Mouse (Mus musculus) frontal cortex, postnatal 25 days (tissue): ENCODE measurements around the gene Tymp.

ENCODE experiments used
- DNase-seq, 2 experiments: peaks; one replicate each; pipeline ENCODE4 v3.0.0; 2022; ENCODE audit warnings: low spot score in 2 of 2

The Tymp gene

DNA sequence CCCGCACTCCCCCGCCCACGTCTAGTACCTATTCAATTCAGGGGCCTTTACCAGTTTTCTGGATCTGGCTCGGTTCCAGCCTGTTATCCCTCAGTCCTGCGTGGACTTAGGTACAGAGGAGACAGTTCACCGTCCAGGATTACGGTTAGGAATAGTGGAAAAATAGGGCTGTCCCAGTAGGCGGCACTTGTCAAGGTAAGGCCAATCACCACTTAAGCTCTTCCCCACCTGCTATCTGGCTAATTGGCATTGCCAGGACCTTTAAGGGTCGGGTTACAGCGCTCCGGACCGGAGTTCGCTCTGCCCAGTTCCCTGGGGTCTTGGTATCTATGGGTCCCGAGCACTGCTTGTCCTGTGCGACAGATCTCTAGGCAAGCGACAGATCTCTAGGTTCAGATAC, at the start of gene Tymp:
Gene Tymp, minus strand, starts transcription at position 83 of the 400 bp plus-strand sequence.
- no peak for DNase-seq

DNA sequence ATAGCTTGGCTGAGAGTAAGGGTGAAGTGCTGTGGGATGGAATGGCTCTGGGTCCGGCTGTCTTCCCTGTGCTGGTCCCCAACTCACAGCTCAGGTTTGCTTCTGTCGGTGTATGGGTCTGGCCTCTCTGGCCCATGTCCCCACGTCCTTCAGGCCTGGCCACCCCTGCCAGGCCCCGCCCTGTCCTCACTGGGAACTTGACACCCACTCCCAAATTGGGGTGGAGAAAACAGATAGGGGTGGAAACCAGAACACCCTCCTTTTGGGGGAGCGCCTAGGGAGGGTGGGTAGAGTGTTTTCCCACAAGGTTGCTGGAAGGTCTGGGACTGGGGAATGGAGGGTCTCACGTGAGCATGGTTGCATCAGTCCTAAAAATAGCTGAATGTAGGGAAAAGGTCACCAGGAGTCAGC, 48.9 kb upstream of the Tymp start, which contains the start of gene Cpt1b:
Gene Cpt1b, minus strand, starts transcription at position 153 of the 411 bp plus-strand sequence.
- no peak for DNase-seq

DNA sequence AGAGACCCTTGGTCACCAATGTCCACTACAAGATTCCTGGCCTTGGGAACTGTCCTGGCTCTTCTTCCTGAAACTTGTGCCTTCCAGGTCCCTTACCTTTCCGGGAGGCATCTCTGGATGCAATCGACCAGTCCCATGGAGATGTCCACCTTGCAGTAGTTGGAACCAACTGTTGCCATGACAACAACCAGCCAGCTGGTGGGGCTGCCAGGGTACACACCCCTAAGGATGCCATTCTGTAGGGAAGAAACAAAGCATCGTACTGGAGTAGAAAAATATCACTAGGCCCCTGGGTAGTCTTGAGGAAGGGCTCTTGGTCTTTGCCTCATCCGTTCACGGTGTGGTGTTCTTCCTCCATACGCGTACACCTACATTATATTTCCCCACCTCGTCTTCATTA, 47.8 kb upstream of the Tymp start:
- DNase-seq: no peak

DNA sequence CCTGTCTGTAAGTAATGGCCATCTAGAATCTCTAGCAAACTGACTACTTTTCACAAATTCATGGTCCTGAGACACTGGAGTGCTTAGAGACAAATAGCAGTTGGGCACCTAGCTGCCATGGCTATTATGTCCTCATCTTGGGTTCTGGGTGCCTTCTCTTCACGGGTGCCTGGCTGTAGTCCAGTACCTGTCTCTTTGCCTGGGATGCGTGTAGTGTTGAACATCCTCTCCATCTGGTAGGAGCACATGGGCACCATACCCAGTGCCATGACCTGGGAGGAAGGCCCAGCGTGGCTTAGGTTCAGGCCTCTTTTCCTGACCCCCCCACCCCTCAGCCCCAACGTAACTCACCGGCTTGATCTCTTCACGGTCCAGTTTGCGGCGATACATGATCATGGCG, 45.1 kb upstream of the Tymp start:
- DNase-seq: no peak

DNA sequence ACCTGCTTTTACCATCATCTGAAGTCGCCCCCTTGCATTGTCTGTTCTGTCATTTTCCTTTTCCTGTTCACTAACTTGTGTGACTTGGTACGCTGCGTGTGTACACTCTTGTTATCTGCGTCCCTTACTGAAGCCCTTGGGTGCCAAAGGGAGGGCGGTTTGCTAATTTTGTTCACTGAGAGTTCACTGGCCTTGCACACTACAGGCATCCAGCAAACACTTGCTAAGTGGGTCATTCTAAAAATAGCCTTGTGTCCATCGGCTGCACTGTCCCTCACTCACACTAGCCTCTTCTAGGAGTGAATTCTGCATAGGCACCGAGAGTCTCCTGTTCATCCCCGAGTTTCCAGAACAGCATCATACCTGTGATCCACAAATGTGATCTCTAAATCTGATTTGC, 38.4 kb upstream of the Tymp start:
- DNase-seq: no peak

DNA sequence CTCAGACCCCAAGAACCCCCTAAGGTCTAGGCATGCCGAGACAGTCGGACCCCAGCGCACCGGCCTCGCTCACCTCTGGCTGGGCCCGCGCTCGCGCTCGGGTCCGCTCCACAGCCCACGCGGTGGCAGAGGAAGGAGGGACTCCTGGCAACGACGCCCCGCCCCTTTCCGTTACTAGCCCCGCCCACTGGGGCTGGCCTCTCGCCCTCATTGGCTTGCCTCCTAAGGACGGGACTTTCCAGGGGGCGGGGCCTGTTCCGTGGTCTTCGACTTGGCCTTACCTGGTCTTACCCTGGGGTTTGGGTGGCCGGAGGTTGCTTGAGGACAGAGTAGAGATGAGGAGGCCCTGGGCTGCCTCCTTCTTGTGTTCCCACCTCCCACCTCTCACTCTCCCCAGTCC, 33.3 kb upstream of the Tymp start, which contains the start of gene Syce3:
Gene Syce3, minus strand, starts transcription at position 386 of the 400 bp plus-strand sequence.
- DNase-seq: no peak

DNA sequence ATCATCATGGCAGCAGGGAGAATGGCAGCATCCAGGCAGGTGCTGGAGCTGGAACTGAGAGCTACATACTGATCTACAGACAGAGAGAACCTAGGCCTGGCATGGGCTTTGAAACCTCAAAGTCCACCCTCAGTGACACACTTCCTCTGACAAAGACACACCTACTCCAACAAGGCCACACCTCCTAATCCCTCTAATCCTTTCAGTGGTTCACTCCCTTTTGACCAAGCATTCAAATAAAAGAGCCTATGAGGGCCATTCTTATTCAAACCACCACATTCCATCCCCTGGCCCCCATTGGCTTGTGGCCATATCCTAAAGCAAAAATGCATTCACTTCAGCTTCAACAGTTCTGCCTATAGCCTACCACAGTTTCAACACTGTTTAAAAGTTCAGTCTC, 29.9 kb upstream of the Tymp start:
- no peak for DNase-seq

DNA sequence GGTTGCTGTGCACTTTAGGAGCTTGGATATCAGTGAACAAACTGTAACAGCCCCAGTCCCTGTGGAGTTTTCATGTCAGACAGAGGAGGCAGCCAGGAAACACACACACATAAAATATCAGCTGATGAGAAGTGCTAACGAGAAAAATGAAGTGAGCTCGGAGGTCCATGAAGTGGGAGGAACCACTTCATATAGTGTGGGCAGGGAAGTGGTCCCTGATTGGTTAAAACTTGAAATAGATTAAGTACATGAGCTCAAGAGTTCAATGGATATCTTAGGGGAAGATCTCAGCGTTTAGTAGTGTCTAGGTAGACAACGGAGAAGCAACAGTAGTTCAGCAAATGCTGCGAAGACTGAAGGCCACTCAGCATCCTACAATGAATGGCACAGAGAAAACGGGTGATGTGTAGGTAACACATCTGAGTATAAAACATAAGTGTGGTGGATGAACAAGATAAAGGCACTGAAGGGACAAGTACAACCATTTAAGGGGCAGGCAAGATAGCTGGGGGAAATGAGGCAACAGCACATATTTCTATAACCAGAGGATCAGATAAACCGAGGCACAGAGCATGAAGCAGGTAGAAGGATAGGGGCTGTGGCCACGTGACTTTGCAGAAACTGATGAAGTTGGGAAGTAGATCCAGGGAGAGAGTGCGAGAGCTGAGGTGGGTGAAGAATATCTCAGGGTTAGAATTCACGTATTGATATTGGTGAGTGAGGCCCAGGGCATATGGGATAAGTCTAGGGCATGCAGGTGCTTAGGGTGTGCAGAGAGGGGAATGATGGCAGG, 28.2 kb upstream of the Tymp start:
- no peak for DNase-seq

DNA sequence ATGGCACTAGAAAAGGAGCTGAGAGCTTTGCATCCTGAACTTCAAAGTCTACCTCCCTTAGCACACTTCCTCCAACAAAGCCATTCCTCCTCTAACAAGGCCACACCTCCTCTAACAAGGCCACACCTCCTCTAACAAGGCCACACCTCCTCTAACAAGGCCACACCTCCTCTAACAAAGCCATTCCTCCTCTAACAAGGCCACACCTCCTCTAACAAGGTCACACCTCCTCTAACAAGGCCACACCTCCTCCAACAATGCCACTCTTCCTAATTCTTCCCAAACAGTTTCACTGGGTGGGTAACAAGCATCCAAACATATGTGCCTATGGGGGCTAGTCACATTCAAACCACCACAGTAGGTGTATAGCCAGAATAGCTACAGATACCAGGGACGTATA, 25.6 kb upstream of the Tymp start:
- no peak for DNase-seq

DNA sequence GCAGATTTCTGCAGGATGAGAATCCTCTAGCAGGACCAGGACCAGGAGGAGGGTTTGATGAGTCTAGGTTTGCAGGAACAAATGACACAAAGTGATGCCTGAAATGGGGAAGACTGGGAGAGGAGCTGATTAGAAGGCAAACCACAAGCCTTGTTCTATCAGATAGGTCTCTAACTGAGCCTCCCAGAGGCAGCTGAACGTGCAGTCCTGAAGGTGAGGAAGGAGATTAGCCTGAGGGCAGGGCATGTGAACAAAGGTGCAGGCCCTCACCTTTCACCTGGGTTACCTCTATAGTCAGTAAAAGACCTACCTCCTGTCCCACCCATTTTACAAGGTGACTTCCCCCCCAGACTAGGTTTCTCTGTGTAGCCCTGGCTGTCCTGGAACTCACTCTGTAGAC, 22.9 kb upstream of the Tymp start:
- DNase-seq: no peak

DNA sequence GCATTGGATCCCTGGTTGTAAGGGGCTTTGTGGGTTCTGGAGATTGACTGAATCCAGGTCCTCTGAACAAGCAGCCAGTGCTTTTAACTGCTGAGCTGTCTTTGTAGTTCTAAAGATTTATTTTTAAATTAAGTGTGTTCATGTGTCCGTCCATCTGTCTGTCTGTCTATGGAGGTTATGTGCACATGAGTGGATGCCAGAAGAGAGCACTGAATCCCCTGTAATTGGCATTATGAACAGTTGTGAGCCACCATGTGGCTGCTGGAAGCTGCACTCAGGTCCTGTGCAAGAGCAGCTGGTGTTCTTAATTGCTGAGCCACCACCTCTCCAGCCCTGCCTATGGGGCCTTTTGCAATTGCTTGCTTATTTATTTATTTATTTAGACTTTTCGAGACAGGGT, 21.3 kb upstream of the Tymp start:
- DNase-seq: no peak

DNA sequence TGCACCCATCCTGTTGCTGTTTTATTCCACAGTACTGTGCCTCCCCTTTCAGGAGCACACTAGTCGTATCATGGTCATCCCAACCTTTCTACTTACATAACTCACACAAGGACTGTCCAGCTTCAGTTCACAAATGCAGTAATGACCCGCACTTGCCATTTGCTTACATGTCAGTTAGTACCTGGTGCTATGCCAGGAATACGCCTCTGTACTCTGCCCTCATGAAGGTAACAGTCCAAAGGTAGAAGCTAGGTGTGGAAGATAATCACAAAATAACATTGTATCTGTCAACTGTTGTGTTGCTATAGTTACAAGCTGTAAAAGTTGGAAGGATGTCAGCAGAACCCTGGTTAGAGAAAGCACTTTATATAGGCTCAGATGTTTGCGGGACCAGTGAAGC, 20.0 kb upstream of the Tymp start:
- no peak for DNase-seq

DNA sequence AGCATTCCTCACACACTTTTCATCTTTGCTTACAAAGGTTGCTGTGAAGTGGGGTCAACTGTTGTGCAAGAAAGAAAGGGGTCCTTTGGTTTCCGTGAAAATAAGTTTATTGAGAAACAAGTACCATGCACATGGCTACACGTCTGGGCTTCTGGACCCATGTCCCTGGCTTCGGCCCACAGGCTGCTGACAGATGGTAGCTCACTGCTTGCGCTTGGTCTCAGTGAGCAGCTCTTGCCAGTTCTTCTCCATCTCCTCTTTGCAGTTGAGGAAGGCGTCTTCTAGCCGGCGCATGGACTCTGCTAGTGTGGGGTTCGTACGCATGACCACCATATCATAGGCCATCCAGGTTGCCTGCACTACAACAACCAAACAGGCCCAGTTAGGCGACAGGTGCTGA, 13.2 kb upstream of the Tymp start:
- DNase-seq: no peak

DNA sequence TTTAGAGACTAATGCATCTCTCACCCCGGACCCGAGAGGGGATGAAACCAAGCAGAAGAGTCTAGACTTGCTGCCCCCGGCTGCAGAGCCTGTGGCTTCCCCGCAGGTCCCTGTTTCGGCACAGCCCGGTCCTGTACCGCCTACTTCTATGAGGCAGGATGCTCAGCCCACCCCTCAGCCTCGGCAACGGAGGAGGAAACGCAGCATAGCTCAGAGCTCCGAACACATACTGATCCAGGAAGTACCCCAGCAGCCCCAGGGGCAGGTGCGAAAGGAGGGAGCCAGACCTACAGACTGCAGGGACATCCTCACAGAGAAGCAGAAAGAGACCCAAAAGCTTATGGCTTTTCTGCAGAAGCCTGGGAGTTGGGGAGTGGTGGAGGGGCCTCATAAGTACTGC, 10.3 kb upstream of the Tymp start:
- DNase-seq: no peak

DNA sequence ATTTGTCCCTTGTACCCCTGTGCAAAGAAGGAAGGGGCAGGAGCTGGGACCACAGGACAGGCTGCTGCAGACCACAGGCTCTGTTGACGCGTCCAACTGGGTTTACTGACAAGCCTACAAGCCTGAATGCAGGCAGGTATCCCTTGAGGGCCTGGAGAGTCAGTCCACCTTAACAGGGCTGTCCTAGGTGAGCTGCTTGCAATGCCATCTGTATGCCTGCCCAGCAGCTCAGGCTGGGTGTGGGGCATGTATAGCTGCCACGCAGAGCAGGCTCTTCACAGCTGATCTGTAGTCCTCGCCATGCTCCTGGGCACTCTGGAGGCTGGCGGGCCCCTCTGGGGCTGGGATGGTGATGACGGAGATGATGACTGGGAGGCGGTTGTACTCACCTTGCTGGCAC, 7.8 kb upstream of the Tymp start, which contains the start of gene Klhdc7b:
Gene Klhdc7b, plus strand, starts transcription at position 301 of the 400 bp plus-strand sequence.
- no peak for DNase-seq

DNA sequence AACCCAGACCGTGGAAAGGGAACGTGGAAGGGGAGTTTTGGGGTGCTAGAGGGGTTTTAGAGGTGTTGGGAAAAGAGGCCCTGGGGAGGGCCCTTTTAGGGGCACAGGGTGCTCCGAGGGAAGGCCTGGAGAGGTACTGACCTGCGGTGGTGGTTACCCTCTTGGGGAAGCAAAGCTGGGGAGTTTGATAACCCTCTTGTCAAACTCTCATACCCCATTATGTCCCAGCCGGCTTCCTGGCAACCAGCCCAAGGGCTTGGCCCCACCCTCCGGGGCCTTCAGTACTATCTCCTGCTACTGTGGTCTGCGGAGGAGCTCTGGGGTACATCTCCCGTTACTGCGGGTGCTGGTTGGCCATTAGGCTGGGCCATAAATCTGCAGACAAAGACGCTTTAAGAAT, 2.6 kb upstream of the Tymp start:
- no peak for DNase-seq

DNA sequence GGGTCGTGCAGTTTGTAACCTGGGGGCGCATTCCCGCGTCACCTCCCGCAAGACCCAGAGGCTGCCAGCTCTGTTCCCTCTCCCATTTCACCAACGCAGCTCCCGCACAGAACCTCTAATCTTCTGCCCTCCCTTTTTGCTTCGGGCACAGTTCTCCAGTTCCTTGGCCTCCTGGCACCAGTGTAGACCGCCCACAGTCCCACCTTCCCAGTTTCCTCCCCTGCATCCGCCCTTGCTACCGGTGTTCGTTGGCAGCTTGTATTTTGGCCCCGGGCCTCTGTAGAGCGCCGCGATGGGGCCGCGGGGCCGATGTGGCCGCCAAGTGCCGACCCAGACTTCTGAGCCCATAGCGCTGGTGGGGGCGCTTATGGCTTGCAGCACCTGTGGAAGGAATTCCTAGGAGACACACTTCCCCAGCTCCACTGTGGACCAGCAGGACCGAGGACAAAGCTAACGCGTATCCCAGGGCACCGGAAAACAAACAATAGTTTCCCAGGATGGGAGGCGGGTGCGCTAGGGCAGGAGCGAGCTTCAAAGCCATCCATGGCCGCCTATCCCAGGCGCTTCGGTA, 2.1 kb upstream of the Tymp start, which contains the start of gene Odf3b:
Gene Odf3b, minus strand, starts transcription at position 452 of the 571 bp plus-strand sequence.
- DNase-seq: no peak

DNA sequence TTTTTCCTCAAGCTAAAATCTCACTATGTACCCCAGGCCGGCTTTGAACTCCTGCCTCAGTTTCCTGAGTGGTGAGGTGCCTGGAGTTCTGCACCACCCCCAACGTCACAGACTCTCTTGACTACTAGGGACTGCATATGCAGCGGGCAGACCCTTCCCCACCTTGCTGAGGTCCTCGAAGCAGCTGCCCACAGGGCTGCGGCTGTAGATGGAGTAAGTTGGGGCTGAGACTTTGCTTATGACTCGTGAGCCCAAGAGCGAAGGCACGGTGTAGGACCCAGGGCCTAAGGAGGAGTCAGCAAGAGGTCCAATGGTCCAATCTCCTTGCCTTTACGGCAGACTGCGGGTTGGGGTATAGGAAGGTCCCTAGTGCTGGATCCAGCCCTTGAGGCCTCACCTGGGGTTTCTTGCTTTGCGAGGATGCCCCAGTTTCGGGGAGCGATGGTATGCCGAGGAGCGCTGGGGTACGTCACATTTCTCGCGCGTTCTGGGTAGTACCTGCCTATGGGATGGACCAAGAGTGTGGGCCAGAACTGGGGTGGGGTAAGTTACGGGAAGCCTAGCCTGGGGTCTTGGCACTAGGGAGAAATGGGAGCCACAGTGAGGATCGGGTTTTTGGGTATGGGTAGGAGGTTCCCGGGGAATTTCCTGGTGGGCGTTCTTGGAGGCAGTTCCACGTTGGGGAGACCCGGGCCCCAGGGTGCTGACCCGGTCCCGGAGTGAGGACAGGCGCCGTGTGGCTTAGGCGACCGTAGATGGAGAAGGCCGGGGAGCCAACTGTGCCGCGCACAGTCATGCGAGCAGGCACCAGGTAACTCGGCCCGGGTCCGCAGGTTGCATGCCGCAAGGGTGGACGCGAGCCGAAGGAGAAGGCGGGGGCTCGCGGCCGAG, 1.3 kb upstream of the Tymp start:
- DNase-seq: no peak

DNA sequence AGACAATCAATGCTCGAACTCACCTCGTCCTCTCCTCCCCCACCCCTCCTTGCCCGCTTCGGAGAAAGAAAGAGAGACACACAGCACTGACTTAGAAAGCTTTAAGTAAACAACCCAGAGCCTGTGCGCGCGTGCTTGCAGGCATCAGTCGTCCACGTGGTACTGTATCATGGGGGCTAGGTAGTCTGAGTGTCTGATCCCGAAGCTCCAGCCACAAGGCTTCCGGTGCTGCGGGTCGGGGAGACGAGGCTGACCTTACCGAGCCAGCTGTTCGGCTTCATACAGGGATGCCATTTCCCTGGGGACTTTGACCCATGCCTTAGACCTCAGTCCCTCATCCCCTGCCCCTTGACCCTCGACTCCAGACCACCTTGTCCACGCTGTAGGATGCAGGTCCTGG, 523 bp upstream of the Tymp start:
- DNase-seq: no peak

DNA sequence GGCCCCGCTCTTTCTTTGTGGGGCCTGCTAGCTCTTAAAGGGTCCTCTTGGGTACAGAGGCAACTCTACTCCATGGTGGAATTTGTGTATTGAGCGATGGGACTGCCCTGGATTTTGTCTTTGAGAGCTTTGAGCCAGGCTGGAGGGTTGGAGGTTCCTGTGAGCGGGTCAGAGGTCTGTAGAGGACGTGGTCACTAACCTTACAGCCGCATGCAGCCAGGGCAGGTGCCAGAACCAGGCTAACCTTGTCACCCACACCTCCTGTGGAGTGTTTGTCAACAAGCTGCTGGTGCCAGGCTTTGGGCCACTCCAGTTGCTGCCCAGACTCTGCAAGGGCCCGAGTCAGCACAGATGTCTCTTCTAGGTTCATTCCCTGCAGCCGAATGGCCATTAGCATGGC, 799 bp downstream of the Tymp start:
- DNase-seq: no peak

DNA sequence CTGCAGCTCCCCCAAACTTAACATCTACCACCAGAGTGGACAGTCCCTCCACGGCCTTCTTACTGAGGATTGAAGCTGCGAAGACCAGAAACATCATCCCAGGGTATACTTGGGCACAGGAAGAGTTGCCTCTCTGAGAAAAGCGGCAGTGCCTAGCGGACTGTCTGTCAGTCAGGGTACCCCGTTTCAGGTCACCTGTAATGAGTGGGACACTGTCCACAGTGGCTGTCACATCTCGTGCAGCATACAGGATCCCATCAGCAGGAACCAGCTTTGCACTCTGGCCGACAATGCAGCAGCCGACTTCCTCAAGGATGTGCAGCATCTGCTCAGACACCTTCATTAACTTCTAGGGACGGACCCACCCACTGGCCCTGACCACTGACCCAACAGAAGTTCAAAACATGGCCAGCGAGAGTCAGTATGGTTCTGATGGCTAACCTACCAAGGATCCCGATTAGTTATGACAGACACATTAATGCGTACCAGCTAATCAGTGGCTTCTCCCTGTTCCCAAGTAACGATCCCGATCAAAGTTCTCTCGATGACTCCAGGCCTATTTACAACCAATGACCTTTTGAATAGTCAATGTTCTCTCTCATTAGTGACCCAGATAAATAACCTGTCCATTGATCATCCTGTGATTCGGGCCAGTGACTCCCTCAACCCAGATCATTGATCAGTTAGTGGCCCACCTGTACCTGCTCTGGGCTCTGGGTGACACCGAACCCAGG, 1.9 kb downstream of the Tymp start:
- DNase-seq: no peak

DNA sequence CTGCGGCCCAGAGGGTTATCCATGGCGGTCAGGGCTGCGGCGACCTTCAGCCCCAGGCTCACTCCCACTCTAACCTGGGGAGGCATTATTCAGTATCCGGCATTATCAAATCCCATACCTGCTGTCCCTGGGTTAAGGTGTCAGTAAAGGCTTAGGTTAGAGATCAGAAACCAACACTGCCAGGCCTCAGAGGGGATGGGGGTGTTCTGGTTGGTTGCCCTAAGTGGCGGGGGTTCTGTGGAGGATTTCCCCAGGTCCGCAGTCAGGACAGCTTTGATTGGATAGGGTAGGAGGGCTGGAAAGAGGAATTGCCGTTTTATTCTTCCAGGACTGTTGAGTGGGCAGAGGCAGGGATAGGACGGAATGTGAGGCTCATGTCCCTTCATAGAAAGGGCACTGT, 2.5 kb downstream of the Tymp start:
- no peak for DNase-seq
